Mouse (Mus musculus) bone marrow, adult 2 months (tissue): ENCODE data around the gene Crtac1.

Source experiments
- CTCF ChIP-seq: fragments of 200-500 bp; IDR thresholded peaks from 2 replicates; pipeline ENCODE4 v1.5.1; 2011; ENCODE audit warnings: low read length, control low read depth; ENCODE audit not compliant: control insufficient read depth, insufficient read depth
- POLR2A ChIP-seq: fragments of 200-500 bp; IDR thresholded peaks from 2 replicates; pipeline ENCODE4 v1.6.1; 2011; ENCODE audit warnings: low read depth, mild to moderate bottlenecking, control low read depth, low read length, borderline replicate concordance; ENCODE audit not compliant: control insufficient read depth

- TF ChIP-seq CTCF, result no peak
- TF ChIP-seq POLR2A, result no peak
These were observed 143.2 kb downstream of the Crtac1 start for GRCm38 (mm10) chr19:42288361-42288760.
